Mouse (Mus musculus) MN1 (cell line): ENCODE results near the gene Lzts2.

ENCODE experiments used
- DNase-seq: peaks from one replicate; pipeline ENCODE4 v3.0.0-alpha.2; 2016; ENCODE audit warnings: low spot score

Lzts2 gene

DNA sequence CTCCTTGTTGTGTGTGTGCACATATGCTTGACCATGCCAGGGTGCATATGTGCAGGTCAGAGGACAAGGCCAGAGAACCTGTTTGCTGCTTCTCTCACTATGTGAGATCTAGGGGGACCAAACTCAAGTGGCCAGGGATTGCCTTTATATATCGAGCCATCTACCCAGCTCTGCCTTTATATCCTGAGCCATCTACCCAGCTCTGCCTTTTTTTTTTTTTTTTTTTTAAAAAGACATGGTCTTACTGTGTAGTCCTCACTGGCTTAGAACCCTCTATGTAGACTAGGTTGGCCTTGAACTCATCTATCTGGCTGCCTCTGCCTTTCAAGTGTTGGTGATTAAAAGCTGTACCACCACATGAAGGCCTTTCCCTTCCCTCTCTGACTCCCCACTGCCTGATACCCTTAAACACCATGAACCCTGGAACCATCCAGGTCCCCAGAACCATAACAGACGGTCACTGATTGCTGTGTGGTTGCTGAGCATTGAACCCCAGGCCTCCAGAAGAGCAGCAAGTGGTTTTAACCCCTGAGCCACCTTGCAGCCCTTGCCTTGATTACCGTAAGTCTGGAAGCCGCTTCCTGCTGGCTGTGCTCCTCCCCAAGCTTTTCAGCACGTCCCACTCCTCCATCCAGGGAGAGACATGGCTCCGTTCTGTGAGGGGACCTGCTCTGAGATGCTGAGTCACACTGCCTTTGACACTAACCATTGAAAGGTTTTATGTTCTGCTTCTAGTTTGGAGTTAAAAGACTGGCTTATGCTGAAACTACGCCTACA is 10.3 kb upstream of the Lzts2 start:
- DNase-seq = no peak

DNA sequence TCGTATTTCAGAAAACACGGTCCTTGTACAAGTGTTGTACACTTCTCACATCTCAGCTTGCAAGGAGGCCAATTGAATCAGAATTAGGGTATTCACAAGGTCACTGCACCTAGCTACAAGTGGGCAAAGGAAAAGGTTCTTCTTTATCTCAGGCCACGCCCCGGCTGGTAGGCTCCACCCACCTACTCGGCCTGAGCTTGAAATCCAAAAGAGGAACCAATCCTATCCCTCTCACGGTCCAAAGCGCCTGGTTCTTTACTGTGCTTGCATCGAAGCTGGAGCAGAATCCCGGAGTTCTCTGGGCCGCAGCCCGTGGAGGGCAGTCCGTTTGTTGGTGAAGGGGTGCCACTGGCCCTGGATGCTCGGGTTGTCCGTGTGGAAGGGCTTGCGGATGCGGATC is 8.8 kb upstream of the Lzts2 start, which contains the start of gene Twnk:
Gene Twnk, plus strand, starts transcription at position 220 of the 400 bp plus-strand sequence.
- DNase-seq = peak; percentile 51

DNA sequence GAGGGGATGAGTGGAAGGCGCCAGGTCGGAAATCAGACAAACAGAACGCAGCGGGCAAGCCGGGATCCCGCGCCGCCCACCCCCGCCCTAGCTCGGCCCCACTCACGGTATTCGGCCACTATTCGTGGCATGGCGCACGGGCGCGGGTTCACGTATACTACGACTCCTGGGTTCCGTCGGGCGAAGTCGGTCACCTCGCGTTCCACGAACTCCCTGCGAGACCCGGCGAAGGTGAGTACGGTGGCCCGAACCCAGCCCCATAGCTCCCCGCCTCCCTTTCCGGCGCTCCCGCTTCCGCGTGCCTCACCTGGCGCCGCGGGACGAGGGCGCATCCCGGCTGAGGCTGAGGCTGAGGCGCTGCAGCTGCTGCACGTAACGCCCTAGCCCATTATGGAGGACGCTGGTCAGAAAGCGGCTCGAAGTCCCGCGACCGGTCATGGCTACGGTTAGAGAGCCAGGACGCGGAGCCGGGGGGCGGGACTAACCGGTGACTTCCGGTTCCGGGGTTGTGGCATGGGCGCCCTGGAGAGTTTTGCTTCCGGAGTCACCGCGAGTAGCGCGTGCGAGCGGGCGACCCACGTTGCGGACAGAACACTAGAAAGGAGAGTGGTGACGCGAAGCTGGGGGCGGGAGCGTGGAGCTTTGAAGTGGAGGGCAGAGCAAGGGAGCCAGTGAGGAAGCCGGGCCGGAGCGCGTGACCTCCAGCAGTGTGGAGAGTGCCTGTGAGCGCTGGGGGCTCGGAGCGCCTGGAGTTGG is 8.1 kb upstream of the Lzts2 start, which contains the start of gene Mrpl43:
Gene Mrpl43, minus strand, starts transcription at position 486 of the 756 bp plus-strand sequence.
- peak; percentile 93 for DNase-seq

DNA sequence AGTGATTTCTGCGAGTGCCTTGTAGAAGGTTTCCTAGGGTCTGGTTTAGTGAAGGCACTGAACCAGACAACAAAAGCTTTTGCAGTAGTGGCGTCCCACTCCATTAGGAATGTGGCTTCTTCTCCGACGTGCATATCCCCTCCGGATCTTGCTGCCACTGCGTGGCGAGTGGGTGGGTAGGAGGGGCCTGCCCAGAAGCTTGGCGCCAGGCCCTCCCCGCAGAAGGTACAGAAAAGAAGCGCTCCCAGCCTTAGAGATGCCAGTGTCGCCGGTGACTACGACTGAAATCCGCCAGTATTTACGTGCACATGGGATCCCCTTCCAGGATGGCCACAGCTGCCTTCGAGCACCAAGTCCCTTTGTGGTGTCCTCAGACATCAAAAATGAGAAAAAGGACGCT is 7.2 kb upstream of the Lzts2 start:
- DNase-seq = no peak

DNA sequence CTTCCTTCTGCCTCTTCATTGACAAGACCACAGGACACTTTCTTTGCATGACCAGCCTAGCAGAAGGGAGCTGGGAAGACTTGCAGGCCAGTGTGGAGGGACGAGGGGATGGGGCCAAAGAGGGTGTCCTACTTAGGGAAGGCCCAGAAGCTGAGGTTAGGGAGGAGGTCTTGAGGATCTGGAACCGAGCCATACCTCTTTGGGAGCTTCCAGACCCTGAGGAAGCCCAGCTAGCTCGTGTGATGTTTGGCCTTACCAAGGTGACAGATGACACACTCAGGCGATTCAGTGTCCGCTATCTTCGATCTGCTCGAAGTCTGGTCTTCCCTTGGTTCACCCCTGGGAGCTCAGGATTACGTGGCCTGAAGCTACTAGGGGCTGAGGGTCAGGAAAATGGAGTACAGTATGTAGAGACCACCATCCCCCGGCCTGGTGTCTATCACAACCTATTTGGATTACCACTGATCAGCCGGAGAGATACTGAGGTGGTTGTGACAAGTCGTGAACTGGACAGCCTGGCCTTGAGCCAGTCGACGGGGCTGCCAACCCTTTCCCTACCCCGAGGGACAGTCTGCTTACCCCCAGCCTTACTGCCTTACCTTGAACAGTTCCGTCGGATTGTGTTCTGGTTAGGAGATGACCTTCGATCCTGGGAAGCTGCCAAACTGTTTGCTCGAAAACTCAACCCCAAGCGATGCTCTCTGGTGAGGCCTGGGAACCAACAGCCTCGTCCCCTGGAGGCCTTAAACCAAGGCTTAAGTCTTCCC is 6.6 kb upstream of the Lzts2 start:
- peak; percentile 32 for DNase-seq

DNA sequence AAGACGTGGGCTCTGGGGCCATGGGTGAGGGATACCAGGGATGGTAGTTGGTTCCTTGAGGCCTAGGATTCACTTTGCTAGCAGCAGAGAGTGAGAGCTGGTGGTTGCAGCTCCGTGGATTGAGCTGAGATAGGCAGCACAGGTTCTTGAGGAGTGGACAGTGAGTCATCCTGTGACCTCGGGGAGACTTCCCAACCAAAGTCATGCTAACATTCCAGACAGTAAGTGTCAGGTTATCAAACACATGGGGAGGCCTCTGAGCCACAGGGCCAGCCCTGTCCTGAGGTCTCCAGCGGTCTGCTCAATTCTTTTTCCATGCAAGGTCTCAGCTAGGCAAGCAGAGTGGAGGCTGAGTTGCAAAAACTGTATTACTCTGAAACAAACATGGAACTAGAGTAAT is 3.6 kb upstream of the Lzts2 start:
- DNase-seq = no peak

DNA sequence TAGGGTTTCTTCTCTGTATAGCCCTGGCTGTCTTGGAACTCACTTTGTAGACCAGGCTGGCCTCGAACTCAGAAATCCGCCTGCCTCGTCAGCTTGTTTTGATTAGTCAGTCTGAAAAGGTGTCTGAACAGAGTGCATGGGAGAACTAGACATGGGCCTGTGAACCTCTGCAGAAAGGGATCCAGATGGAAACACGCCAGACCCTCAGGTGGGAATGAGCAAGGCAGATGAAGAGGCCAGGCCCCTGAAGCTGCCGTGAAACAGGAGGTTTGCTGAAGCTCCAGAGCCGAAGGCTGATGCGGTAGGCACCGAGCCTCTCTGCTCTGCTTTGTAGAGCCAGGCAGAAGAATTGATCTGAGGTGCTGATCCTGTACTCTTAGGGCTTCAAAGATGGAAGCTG is 2.0 kb upstream of the Lzts2 start:
- DNase-seq = no peak

DNA sequence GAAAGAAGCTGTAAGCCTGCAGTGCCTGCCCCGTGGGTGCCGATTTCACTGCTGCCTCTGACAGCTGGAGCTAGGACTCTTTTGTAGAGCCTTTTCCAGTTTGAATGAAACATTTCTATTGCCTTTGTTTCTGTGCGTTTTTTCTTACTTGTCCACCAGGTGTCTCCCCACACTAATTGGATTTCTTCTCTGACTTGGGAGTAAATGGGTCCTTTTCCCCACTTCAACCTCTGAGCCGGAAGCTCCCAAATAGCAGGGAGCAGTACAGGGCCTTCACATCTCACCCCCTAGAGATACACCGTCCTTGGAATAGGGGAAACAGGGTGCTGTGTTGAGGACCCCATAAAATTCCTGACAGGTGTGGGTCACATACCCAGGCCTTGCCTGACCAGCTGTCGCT is 1.6 kb upstream of the Lzts2 start:
- DNase-seq = peak; percentile 53

DNA sequence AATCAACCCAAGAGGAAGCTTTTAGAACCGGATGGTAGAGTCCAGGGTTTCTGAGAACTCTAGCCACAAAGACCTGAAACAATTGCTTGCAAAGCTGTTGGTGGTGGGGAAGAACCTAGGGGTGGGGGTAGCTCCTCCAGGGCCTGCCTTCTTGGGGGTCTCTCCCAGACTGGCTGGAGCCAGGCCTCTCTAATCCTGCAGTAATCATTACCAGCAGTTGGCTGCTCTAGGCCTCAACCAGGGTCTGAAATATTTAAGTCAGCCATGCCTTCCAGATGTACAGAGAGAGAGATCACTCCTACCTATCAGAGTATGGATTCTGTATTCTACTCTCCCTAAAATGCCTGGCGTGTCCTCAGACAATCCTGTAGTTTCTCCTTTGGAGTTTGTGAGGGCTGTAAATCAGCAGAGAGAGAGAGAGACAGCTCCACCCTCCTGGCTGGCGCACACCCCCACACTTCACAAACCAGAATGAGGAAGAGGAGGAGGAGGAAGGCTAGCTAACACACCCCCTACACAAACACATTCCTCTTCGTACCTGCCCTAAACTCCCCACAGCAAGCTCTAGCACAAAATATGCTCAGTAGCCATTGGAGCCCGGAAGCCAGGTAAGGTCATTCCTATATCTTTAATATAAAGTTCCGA is 511 bp upstream of the Lzts2 start:
- no peak for DNase-seq

DNA sequence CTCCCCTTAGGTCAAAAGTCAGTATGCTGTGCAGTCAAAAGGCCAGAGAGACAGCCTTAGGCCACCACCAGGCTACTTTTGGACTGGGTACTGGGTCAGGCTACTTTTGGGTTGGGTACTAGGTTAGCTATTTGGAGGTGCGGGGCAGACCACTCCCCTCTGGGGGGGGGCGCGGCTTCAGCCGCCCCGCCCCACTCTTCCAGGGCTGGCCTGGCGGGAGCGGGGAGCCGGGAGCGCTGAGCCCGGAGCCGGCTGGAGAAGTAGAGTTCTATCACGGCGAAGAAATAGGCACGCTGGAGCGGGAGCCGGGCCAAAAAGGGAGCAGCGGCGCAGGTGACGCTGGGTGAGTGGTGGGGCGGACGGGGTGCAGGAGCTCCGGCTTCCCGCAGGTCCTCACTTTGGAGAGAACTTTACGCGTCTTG is 778 bp downstream of the Lzts2 start:
- peak; percentile 42 for DNase-seq

DNA sequence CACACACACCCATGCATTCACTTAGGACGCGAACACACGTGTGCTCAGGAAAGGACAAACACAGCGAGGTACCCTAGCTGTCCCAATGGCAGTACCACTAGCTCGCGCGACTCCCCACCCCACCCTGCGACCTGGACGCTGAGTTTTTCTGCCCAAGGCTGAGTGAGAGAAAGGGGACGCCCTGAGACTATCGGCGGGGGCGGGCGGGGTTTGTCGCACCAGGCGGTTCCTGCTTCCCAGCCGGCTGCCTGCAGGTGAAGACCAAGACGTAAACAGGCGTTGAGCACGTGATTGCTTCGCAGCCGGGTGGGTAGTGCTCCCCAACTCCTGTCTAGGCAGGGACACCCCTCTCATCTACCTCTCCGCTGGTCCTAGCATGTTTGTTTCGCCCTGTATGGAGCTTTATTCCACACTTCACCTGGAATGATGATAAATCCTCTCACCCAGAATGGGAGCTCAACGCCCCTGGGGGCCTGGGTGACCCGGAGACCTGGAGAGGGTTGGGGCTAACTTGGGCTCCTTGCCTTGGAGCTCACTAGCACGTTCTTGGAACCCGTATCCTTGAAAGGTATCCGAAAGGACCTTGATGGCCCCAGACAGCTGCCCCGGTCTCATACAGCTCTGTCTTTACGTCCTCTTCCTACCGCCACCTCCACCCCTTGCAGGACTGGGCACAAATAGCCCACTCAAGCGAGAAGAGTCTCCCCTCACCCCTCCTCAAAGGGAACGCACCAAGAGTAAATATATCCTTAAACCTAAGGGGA is 1.5 kb downstream of the Lzts2 start:
- peak; percentile 41 for DNase-seq

DNA sequence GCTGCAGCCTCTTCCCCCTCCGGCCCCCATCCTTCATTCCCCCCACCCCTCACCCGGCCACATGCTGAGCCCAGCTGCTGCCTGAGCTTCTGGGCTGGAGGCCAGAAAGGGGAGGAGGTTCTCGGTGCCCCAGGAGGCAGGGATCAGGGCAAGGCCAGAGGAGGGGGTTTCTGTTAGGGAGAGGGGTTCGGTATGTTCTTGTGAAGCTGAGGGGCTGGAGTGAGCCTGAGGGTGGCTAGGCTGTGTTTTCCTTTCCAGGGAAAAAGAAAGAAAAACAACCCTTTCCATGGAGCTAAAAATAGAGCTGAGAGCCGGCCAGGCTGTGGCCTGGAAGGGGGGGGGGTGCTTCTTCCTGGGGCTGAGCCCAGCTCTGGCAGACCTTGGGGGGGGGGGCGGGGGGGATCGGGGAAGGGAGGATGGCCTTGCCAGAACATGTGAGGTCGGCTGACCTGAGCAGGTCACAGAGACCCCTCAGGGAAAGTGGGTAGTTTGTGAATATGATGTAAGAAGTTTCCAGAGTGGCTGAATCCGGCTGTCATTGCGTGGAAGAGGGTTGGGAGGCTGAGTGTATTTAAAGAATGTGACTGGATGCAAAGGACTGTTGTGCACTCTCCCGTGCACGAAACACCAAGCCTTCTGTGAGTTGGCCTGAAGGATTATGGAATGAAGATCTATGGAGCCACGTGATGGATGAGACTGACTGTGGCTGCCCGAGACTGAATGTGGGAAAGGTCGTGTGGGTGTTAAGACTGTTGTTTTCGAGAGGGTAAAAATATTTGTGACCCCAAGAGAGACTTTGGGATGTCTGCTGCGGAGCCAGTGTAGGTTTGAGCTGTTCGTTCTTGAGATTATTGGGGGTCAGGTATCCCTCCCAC is 2.4 kb downstream of the Lzts2 start:
- peak; percentile 65 for DNase-seq

DNA sequence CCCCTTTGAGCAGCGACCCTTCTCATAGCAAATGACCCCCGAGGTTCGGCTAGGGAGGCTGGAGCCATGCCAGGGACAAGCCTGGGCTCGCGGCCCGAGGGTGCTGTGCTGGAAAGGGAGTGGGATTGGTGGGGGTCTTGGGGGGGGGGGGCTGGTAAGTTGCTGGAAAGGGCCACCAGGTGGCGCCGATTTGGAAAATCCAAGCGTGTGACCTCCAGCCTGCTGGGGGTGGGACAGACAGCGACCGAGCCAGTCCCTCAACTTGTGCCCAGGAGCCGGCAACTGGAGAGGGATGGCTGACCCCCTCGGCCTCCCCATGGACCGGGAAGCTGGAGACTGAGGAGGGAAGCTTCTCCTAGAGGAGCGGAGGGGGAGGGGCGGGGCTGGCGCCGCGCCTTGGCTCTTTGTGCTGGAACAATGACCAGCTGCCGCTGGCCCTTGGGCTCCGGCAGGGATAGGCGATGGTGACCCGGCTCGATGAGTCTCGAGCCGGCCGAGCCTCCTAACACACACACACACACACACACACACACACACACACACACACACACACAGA is 3.1 kb downstream of the Lzts2 start:
- peak; percentile 74 for DNase-seq

DNA sequence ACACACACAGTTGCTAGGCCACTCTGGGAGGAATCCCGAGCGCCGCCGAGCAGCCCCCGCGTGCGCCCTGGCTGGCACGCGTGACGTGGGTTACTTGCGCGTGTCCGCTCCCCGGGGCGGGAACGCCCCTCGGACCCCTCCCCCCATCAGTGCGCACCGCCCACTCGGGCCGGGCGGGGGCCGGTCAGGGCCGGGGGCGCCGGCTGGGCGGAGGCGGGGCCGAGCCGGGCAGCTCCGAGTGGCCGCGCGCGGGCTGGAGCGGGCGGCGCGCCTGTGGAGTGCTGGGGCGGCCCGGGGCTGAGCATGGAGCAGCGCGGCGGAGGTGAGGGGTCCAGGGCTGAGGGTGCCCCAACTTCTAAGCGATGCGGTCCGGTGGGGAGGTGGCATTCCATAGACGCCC is 3.7 kb downstream of the Lzts2 start:
- peak; percentile 80 for DNase-seq

DNA sequence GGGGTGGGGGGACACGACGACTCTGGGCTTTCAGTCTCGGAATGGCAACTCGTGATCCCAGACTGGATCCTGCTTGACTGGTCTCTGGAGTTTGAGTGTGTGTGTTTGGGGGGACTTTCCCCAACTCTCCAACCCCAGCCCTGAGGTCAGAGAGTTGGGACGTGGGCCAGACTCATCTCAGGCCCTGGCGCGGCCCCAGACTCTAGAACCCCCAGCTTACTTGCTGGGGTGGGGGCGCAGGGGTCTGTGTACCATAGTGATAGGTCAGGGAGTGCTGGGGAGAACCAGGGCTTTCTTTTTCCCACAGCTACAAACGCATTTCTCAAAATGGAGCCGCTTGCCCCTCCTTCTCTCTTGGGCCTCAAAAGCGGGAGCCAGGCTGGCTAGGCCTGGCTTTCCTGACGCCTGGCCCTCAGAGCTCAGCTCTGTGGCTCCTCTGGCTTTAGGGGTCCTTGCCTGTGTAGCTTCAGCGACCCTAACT is 4.2 kb downstream of the Lzts2 start:
- no peak for DNase-seq

DNA sequence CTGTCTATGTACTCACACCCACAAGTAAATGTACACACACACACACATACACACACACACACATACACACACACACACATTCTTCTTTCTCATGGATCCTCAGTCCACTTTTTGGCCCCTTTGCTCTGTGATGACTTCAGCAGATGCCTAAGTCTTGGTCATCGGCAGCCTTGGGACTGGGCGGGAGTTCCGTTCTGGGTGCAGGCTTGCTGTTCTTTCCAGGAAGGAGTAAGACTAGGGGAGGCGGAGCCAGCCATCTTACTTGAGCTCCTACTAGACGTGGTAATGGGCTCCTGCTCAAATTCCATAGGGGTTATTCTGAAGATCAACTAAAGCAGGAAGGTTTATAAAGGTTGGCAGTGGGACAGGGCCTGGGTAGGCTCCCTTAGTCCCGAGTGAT is 6.1 kb downstream of the Lzts2 start:
- no peak for DNase-seq

DNA sequence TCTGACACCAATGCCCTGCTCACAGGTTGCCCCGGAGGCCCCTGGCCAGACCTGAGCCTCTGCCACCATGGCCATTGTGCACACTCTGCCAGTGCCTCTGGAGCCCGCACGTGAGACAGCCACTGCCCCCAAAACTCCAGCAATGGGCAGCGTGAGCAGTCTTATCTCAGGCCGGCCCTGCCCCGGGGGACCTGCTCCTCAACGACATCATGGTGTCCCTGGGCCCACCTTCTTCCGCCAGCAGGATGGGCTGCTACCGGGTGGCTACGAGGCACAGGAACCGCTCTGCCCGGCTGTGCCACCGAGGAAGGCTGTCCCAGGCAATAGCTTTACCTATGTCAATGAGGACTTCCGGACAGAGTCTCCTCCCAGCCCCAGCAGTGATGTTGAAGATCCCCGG is 7.1 kb downstream of the Lzts2 start:
- DNase-seq = no peak

DNA sequence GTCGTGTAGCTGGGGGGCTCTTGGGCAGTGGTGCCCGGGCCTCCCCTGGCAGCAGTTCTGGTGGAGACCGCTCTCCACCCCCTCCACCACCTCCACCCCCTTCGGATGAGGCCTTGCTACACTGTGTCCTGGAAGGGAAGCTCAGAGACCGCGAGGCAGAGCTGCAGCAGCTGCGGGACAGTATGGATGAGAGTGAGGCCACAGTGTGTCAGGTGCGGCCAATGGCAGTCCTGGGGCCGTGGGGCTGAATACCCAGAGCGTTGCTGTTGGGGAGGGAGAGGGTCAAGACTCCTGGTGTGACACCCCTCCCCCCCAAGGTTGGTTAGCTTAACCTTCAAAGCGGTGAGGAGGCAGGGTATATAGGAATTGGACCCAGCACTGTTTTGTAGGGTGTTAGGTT is 9.8 kb downstream of the Lzts2 start:
- DNase-seq = no peak

DNA sequence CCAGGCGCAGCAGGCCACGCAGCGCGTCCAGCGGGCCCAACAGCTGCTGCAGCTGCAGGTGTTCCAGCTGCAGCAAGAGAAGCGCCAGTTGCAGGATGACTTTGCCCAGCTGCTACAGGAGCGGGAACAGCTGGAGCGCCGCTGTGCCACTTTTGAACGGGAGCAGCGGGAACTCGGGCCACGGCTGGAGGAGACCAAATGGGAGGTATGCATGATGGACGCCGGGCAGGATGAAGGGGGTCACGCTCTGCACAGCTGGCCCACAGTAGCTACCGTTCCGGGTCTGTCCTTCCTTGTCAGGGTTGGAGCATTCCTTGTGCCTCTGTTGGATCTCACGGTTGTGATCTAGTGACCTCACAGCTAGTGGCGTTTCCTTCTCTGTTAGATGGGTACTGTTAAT is 10.6 kb downstream of the Lzts2 start:
- no peak for DNase-seq
